Mouse (Mus musculus): ENCODE measurements around the gene Gm28374. TPM values are rescaled to one million over a fixed set of nuclear protein-coding genes. Genes with fewer than 3 reads are reported as not detected.

Gene Gm28374
- polyA plus RNA-seq, 1 experiment from 2014 or later: 0.72 TPM

DNA sequence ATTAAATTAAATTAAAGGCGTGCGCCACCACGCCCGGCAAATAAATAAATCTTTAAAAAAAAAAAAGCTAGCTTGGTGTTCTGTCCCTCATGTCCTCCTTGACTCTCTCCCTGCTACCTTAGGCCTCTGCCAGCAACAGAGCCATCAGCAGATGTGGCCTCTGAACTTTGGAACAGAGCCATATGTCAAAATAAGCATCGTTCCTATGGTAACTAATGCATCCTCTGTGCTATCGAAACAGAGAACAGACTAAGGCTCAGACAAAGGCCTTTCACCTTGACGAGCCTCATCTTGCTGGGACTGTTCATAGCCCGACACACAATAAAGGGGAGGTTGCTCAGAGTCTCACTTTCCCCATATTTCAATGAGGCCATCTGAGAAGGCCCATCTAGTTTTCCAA lies 41.3 kb upstream of the Gm28374 start:
- H3K4me3 ChIP-seq (ENCODE audit: low read depth, low read length): no peak overlapping the region
- H3K36me3 ChIP-seq (replicated peaks; ENCODE audit: insufficient read depth, low read length): peaks cover 7% of the 10 kb centered on the region; the same call in 1 of the 2 replicates
- TF ChIP-seq CTCF (IDR thresholded peaks at IDR 0.05; ENCODE audit: low read depth) (no peak), EP300 (IDR thresholded peaks at IDR 0.05; ENCODE audit: low read depth) (no peak)
- H3K9me3 ChIP-seq (ENCODE audit: low read length): no peaks in the 10 kb centered on the region
- H3K27ac ChIP-seq (ENCODE audit: low read depth): no peak overlapping the region
- H3K4me1 ChIP-seq (ENCODE audit: insufficient read depth): peaks cover 6% of the 10 kb centered on the region
- ATAC-seq (no peak), DNase-seq (no peak)
- no peak overlapping the region for H3K4me2 ChIP-seq (ENCODE audit: low read depth, low read length)
- H3K9ac ChIP-seq (replicated peaks): no peak overlapping the region
- WGBS (ENCODE audit: insufficient replicate concordance): 71% methylated on average over 8 of the region's 8 CpGs
- H3K27me3 ChIP-seq (ENCODE audit: insufficient read depth, low read length): no peaks in the 10 kb centered on the region

DNA sequence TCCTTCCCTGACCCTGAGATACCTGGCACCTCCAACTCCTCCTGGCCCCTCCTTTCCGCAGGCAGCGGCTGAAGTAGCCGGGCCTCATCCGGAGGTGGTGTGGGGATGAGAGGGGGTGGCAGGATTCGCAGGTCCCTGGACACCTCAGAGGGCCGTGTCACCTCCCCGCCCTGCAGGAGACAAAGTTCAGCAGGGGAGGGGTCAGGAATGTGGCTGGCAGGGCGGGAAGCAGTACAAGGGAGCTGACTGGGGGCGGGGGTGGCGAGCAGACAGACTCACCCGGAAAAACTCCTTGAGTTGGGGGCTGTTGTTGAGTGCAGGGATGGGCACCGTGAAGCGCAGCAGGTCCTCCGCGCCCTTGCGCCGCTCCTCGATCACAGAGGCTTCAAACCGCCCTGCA lies 39.7 kb upstream of the Gm28374 start:
- 0 out of 2 replicates have a peak overlapping the region, but pooled peaks have one; percentile 34 for H3K27ac ChIP-seq (ENCODE audit: low read depth)
- no peaks in the 10 kb centered on the region for H3K27me3 ChIP-seq (ENCODE audit: insufficient read depth, low read length)
- ATAC-seq (no peak; the same call in 1 of the 2 replicates), DNase-seq (peak; percentile 44)
- no peak for TF ChIP-seq CTCF (IDR thresholded peaks at IDR 0.05; ENCODE audit: low read depth)
- no peak for TF ChIP-seq EP300 (IDR thresholded peaks at IDR 0.05; ENCODE audit: low read depth)
- H3K4me3 ChIP-seq (ENCODE audit: low read depth, low read length): no peak overlapping the region; the same call in 1 of the 2 replicates
- H3K4me1 ChIP-seq (ENCODE audit: insufficient read depth): peaks cover 14% of the 10 kb centered on the region
- peak overlapping the region; percentile 34 for H3K4me2 ChIP-seq (ENCODE audit: low read depth, low read length)
- 69% methylated on average over 19 of the region's 19 CpGs for WGBS (ENCODE audit: insufficient replicate concordance)
- peak overlapping the region; percentile 31 for H3K9ac ChIP-seq (replicated peaks)
- H3K9me3 ChIP-seq (ENCODE audit: low read length): no peaks in the 10 kb centered on the region
- H3K36me3 ChIP-seq (replicated peaks; ENCODE audit: insufficient read depth, low read length): peaks cover 7% of the 10 kb centered on the region; the same call in 1 of the 2 replicates

DNA sequence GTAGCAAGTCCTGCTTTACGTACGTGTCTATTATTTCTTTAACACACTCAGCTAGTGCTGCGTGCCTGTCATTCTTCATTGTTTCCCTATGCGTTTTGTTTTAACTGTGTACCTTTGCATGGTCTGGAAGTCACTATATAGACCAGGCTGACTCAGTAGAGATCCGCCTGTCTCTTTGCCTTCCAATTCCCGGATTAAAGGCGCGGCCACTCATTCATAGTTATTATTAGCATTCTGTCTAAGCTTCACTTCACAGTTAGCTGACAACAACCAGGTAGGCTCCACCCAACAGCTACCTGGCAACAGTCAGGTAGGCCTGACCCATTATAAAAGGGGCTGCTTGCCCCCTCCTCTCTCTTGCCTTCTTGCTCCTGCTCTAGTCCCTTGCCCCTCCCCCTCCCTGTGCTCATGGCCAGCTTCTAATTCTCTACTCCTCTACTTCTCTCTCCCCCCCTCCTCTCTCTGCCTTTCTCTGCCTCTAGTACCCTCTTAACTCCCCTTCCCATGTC lies 36.7 kb upstream of the Gm28374 start:
- H3K27me3 ChIP-seq (ENCODE audit: insufficient read depth, low read length): no peaks in the 10 kb centered on the region
- H3K4me1 ChIP-seq (ENCODE audit: insufficient read depth): peaks cover 17% of the 10 kb centered on the region
- WGBS (ENCODE audit: insufficient replicate concordance): 5% methylated on average over 8 of the region's 8 CpGs
- H3K4me2 ChIP-seq (ENCODE audit: low read depth, low read length): peak overlapping the region; percentile 100
- ATAC-seq (peak; percentile 8; the same call in 1 of the 2 replicates), DNase-seq (no peak)
- H3K9me3 ChIP-seq (ENCODE audit: low read length): no peaks in the 10 kb centered on the region
- peak overlapping the region; percentile 94 for H3K27ac ChIP-seq (ENCODE audit: low read depth)
- peak overlapping the region; percentile 86 for H3K4me3 ChIP-seq (ENCODE audit: low read depth, low read length)
- peaks cover 22% of the 10 kb centered on the region for H3K36me3 ChIP-seq (replicated peaks; ENCODE audit: insufficient read depth, low read length)
- TF ChIP-seq CTCF (IDR thresholded peaks at IDR 0.05; ENCODE audit: low read depth): no peak
- no peak for TF ChIP-seq EP300 (IDR thresholded peaks at IDR 0.05; ENCODE audit: low read depth)
- peak overlapping the region; percentile 86 for H3K9ac ChIP-seq (replicated peaks)

DNA sequence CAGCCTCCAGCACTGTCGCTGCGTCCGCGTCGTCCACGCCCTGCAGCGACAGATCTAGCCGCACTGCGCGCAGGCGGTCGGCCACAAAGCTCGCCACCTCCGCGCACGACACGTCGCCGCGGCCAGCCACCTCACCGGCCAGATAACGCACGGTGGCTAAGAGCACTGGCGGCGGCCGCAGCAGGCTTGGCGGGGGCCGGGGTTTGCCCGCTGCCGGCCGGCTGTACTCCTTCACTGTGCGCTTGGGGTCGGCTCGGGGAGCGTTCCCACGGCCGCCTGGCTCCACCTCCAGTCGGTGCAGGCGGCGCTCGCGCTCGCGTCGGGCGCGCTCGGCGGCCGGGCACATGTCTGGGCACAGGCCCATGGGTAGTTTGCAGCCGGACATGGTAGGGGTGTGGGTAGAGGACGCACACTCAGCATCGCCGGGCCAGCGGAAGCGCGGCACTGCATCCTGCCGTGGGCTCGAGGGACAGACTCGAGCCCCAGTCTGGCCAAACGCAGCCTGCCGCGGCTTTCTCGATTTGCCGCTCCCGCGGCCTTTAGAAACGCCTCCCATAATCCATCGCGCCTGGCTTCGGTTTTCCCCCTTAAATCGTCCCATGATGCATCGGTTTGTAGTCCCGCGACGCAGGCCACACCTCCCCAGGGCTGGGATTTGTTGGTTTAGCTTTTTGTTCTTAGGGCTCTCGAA lies 36.1 kb upstream of the Gm28374 start, which contains the start of gene Sac3d1:
TSS of gene Sac3d1 (minus strand) at position 665 of the 691 bp plus-strand sequence.
- peak; percentile 83 for ATAC-seq
- TF ChIP-seq CTCF (IDR thresholded peaks at IDR 0.05; ENCODE audit: low read depth) (peak; percentile 17), EP300 (IDR thresholded peaks at IDR 0.05; ENCODE audit: low read depth) (peak; percentile 38; the same call in 1 of the 2 replicates)
- Histone ChIP-seq H3K27me3 (ENCODE audit: insufficient read depth, low read length) (no peaks in the 10 kb centered on the region), H3K9ac (replicated peaks) (peak within 1 kb of the TSS; percentile 86), H3K36me3 (replicated peaks; ENCODE audit: insufficient read depth, low read length) (peaks cover 22% of the 10 kb centered on the region), H3K4me2 (ENCODE audit: low read depth, low read length) (peak within 1 kb of the TSS; percentile 100), H3K9me3 (ENCODE audit: low read length) (no peaks in the 10 kb centered on the region), H3K4me3 (ENCODE audit: low read depth, low read length) (peak within 1 kb of the TSS; percentile 86), H3K4me1 (ENCODE audit: insufficient read depth) (peaks cover 17% of the 10 kb centered on the region), H3K27ac (ENCODE audit: low read depth) (peak within 1 kb of the TSS; percentile 94)
- 1% methylated on average over 73 of the region's 77 CpGs for WGBS (ENCODE audit: insufficient replicate concordance)
- peak; percentile 89 for DNase-seq

DNA sequence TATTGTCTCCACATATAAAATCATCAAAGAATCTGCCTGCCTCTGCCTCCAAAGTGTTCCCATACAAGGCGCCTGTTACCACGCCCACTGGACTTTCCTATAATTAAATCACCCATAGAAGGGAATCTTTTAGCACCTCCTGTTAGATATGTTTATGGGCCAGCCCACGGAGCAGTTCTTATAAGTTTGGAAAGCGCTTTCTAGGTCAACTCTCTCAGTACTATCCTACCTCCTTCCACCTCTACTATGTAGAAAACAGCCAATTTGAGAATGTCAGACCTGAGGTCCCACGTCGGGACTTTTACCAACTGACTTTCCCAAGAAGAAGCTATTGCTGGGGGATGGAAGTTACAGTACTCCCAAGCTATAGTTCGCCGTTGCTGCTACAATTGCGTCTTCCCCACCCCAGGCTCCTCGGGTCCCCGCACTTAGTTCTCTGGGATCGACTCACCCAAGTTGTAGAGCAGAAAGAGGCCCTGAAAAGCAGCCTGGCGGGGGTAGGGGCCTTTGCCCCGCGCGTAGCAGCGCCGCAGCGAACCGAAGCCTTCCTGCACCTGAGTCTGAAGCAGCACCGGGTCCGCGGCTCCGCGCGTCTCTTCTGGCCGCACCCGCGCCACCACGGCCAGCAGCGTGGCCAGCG lies 35.4 kb upstream of the Gm28374 start:
- DNase-seq (no peak), ATAC-seq (no peak)
- Histone ChIP-seq H3K27ac (ENCODE audit: low read depth) (peak overlapping the region; percentile 94), H3K4me2 (ENCODE audit: low read depth, low read length) (peak overlapping the region; percentile 100), H3K27me3 (ENCODE audit: insufficient read depth, low read length) (no peaks in the 10 kb centered on the region), H3K36me3 (replicated peaks; ENCODE audit: insufficient read depth, low read length) (peaks cover 22% of the 10 kb centered on the region), H3K4me3 (ENCODE audit: low read depth, low read length) (peak overlapping the region; percentile 86), H3K9me3 (ENCODE audit: low read length) (no peaks in the 10 kb centered on the region), H3K9ac (replicated peaks) (peak overlapping the region; percentile 86), H3K4me1 (ENCODE audit: insufficient read depth) (peaks cover 17% of the 10 kb centered on the region)
- TF ChIP-seq EP300 (IDR thresholded peaks at IDR 0.05; ENCODE audit: low read depth) (no peak), CTCF (IDR thresholded peaks at IDR 0.05; ENCODE audit: low read depth) (no peak)
- 7% methylated on average over 32 of the region's 32 CpGs for WGBS (ENCODE audit: insufficient replicate concordance)
